Mouse (Mus musculus): Measurements from ENCODE around the gene Olfr667. TPM values are rescaled to one million over a fixed set of nuclear protein-coding genes. Genes with fewer than 3 reads are reported as not detected.

The Olfr667 gene
- polyA plus RNA-seq (2014; fragmentation: Illumina TruSeq; extraction: RNeasy Lipid Tissue Mini Kit (QIAGEN cat#74804)): not detected

DNA sequence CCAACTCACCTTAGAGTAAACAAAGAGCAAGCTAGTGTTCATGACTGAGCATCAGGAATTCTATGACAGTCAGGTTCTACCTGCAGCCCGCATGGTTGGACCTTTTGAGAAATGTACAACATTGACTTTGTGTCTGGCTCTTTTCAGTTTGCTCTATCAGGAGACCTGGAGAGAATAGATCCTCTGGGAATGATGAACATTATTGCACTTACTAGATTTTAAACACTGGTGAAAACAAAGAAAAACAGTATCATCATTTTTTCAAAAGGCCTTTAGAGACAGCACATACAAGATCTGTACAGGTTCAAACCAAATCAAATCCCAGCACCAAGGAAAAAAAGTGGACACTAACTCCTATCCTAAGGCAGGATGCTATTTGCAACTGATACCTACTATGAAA lies at the start of gene Olfr667:
TSS of gene Olfr667 (minus strand) at position 101 of the 400 bp plus-strand sequence.

DNA sequence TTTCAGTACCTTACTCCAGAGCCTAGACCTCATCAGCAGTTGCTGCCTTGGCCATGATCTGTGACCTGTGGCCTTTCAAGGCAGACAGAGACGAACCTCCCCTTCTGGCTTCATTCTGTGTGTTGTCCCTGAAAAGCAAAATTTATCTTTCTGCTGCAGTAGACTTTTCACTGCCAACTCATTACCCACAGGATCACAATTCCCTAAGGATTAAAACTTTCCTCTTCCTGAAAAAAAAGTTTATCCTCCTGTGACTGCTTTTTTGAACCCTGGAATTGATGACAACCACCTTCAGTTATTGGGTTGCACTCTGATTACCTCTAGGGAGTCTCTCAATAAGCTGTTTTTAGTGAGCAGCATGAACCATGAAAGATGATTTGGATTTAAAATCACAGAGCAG lies 41.2 kb upstream of the Olfr667 start, which contains the start of gene Olfr670:
TSS of gene Olfr670 (minus strand) at position 101 of the 400 bp plus-strand sequence.

DNA sequence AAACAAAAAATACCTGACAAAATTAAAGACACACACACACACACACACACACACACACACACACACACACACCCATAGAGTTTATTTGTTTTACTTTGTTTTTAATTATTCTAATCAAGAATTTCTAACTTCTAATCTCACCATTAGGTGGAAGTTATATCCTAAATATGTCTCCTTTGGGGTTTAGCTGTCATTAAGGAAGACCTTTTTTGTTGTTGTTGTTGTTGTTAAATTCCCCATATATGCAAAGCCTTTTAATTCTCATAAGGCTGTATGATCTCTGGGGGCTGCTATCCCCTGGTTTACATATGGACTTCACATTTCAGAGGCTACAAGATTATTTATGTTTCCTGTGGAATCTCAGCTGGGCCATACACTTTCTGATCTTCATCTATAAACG lies 12.7 kb upstream of the Olfr667 start, which contains the start of gene Olfr669:
TSS of gene Olfr669 (plus strand) at position 301 of the 400 bp plus-strand sequence.

DNA sequence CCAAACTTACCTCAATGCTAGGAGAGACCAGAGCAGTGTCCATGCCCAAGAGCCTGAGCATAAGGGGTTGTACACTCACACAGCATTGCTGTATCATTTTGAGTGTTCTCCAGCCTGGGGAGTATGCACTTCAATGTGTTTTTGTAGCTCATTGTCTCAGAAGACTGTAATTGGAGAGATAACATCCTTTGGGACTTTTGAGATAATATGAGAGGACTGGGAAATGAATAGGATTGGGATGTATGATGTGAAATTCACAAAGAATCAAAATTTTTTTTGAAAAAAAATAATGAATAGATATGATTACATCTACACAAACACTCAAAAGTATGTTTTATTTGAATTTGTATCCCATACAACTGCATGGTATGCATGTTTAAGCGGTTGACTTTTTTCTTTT lies 6.7 kb upstream of the Olfr667 start, which contains the start of gene Olfr668:
TSS of gene Olfr668 (minus strand) at position 101 of the 400 bp plus-strand sequence.

DNA sequence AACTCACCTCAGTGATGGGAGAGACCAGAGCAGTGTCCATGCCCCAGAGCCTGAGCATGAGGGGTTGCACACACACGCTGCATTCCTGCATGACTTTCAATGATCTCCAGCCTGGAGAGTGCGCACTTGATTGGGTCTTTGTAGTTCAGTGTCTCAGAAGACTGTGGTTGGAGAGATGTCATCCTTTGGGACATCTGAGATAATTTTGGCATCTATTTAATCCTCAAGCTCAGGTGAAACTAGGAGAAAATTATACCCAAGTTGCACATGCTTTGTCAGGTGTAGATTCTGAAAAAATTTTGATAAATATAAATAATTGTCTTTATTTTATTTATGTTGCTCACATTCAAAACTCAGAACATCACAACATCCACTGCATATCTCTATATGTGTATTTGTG lies 25.4 kb downstream of the Olfr667 start, which contains the start of gene Olfr666:
TSS of gene Olfr666 (minus strand) at position 101 of the 400 bp plus-strand sequence.

DNA sequence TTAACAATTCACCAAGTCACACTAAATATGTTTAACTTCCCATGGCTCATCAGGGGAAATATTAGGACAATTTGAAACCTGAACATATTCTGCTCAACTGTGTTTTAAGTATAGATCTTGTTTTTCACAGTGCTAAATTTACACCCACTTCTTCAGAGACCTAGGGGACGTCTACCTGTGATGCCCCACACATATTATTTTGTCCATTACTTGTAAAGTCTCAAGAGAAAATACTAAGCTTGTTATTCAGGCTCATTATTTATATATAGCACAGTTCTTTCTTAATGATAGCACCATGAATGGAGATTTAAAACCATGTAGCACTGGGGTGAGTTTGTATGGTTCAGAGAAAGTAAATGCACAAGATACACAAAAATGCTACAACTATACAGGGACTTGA lies 43.6 kb downstream of the Olfr667 start, which contains the start of gene Olfr665:
TSS of gene Olfr665 (plus strand) at position 301 of the 400 bp plus-strand sequence.

Other genes starting within 250 kb of the Olfr667 start
- gene Olfr661, start 235.0 kb downstream of the Olfr667 start, polyA plus RNA-seq (2014; fragmentation: Illumina TruSeq; extraction: RNeasy Lipid Tissue Mini Kit (QIAGEN cat#74804)): not detected
- gene Usp17le, start 144.0 kb downstream of the Olfr667 start, polyA plus RNA-seq (2014; fragmentation: Illumina TruSeq; extraction: RNeasy Lipid Tissue Mini Kit (QIAGEN cat#74804)): not detected
- not detected for gene Usp17lb, start 78.9 kb downstream of the Olfr667 start, polyA plus RNA-seq (2014; fragmentation: Illumina TruSeq; extraction: RNeasy Lipid Tissue Mini Kit (QIAGEN cat#74804))
- gene Usp17la, start 64.5 kb downstream of the Olfr667 start, polyA plus RNA-seq (2014; fragmentation: Illumina TruSeq; extraction: RNeasy Lipid Tissue Mini Kit (QIAGEN cat#74804)): not detected
- gene Olfr665, start 43.5 kb downstream of the Olfr667 start, polyA plus RNA-seq (2014; fragmentation: Illumina TruSeq; extraction: RNeasy Lipid Tissue Mini Kit (QIAGEN cat#74804)): not detected
- not detected for gene Olfr666, start 25.5 kb downstream of the Olfr667 start, polyA plus RNA-seq (2014; fragmentation: Illumina TruSeq; extraction: RNeasy Lipid Tissue Mini Kit (QIAGEN cat#74804))
- gene Olfr668, start 6.6 kb upstream of the Olfr667 start, polyA plus RNA-seq (2014; fragmentation: Illumina TruSeq; extraction: RNeasy Lipid Tissue Mini Kit (QIAGEN cat#74804)): not detected
- not detected for gene Olfr669, start 12.8 kb upstream of the Olfr667 start, polyA plus RNA-seq (2014; fragmentation: Illumina TruSeq; extraction: RNeasy Lipid Tissue Mini Kit (QIAGEN cat#74804))
- not detected for gene Olfr670, start 41.1 kb upstream of the Olfr667 start, polyA plus RNA-seq (2014; fragmentation: Illumina TruSeq; extraction: RNeasy Lipid Tissue Mini Kit (QIAGEN cat#74804))
- not detected for gene Olfr671, start 57.6 kb upstream of the Olfr667 start, polyA plus RNA-seq (2014; fragmentation: Illumina TruSeq; extraction: RNeasy Lipid Tissue Mini Kit (QIAGEN cat#74804))
- gene Olfr672, start 80.5 kb upstream of the Olfr667 start, polyA plus RNA-seq (2014; fragmentation: Illumina TruSeq; extraction: RNeasy Lipid Tissue Mini Kit (QIAGEN cat#74804)): not detected
- not detected for gene Olfr675, start 107.0 kb upstream of the Olfr667 start, polyA plus RNA-seq (2014; fragmentation: Illumina TruSeq; extraction: RNeasy Lipid Tissue Mini Kit (QIAGEN cat#74804))
- gene Olfr676, start 111.2 kb upstream of the Olfr667 start, polyA plus RNA-seq (2014; fragmentation: Illumina TruSeq; extraction: RNeasy Lipid Tissue Mini Kit (QIAGEN cat#74804)): not detected
- not detected for gene Olfr677, start 129.9 kb upstream of the Olfr667 start, polyA plus RNA-seq (2014; fragmentation: Illumina TruSeq; extraction: RNeasy Lipid Tissue Mini Kit (QIAGEN cat#74804))
- not detected for gene Olfr678, start 143.0 kb upstream of the Olfr667 start, polyA plus RNA-seq (2014; fragmentation: Illumina TruSeq; extraction: RNeasy Lipid Tissue Mini Kit (QIAGEN cat#74804))
- gene Olfr679, start 159.7 kb upstream of the Olfr667 start, polyA plus RNA-seq (2014; fragmentation: Illumina TruSeq; extraction: RNeasy Lipid Tissue Mini Kit (QIAGEN cat#74804)): not detected
- gene Olfr680-ps1, start 171.3 kb upstream of the Olfr667 start, polyA plus RNA-seq (2014; fragmentation: Illumina TruSeq; extraction: RNeasy Lipid Tissue Mini Kit (QIAGEN cat#74804)): not detected
- not detected for gene Olfr681, start 195.4 kb upstream of the Olfr667 start, polyA plus RNA-seq (2014; fragmentation: Illumina TruSeq; extraction: RNeasy Lipid Tissue Mini Kit (QIAGEN cat#74804))
- not detected for gene Olfr683, start 225.5 kb upstream of the Olfr667 start, polyA plus RNA-seq (2014; fragmentation: Illumina TruSeq; extraction: RNeasy Lipid Tissue Mini Kit (QIAGEN cat#74804))
- not detected for gene Olfr684, start 242.2 kb upstream of the Olfr667 start, polyA plus RNA-seq (2014; fragmentation: Illumina TruSeq; extraction: RNeasy Lipid Tissue Mini Kit (QIAGEN cat#74804))

All from ovary, adult 10 weeks (tissue).